Mouse (Mus musculus) myocyte (in vitro differentiated cells): Measurements from ENCODE around the gene Slc22a17.

Experiments
- CEBPB ChIP-seq: IDR thresholded peaks from 2 replicates; pipeline ENCODE4 v1.6.1; 2011; ENCODE audit warnings: mild to moderate bottlenecking, moderate library complexity; ENCODE audit not compliant: poor library complexity, insufficient read depth, severe bottlenecking
- E2F4 ChIP-seq: IDR thresholded peaks from one replicate; pipeline ENCODE4 v1.6.1; 2011; ENCODE audit warnings: mild to moderate bottlenecking, control low read depth, moderate library complexity; ENCODE audit not compliant: insufficient read depth
- MAX ChIP-seq: IDR thresholded peaks from one replicate; pipeline ENCODE4 v1.6.1; 2011; ENCODE audit warnings: low read depth, mild to moderate bottlenecking, control low read depth
- POLR2A ChIP-seq: IDR thresholded peaks from one replicate; pipeline ENCODE4 v1.6.1; 2011; ENCODE audit warnings: low read depth, mild to moderate bottlenecking, control low read depth, moderate library complexity; ENCODE audit not compliant: insufficient read length
- TCF12 ChIP-seq: IDR thresholded peaks from one replicate; pipeline ENCODE4 v1.6.1; 2011; ENCODE audit warnings: mild to moderate bottlenecking, control low read depth; ENCODE audit not compliant: poor library complexity, insufficient read depth, severe bottlenecking

DNA sequence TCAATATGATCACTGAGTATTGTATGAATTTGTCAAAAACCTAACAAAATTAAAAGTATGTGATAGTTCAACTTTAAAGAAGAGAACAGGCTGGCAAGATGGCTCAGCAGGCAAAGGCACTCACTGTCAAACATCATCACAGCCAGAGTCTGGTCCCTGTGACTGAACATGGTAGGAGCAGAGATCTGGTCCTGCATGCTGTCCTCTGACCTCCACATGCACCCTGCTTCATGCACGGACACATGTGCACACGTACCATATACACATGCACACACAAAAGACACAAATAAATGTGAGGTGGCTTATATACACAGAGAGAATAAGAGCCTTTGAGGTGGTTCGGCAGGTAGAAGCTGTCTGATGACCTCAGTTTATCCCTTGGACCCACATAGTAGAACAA, 42.5 kb upstream of the Slc22a17 start:
- TF ChIP-seq POLR2A (no peak), TCF12 (no peak), CEBPB (no peak), MAX (no peak), E2F4 (no peak)
